Mouse (Mus musculus): Measurements from ENCODE around the gene Wdr17.

The Wdr17 gene

GRCm38 (mm10) chr8:54597386-54597785 lies 289.6 kb downstream of the Wdr17 start:
- DNase-seq (ENCODE audit: low spot score), result no peak

- no peak for DNase-seq (ENCODE audit: low spot score)
Observed at GRCm38 (mm10) chr8:54596940-54597339, 290.0 kb downstream of the Wdr17 start.

GRCm38 (mm10) chr8:54596051-54596450 lies 290.9 kb downstream of the Wdr17 start:
- DNase-seq (ENCODE audit: low spot score), result no peak

- DNase-seq (ENCODE audit: low spot score), result no peak
Observed at GRCm38 (mm10) chr8:54594634-54595033, 292.4 kb downstream of the Wdr17 start.

- DNase-seq (ENCODE audit: low spot score), result no peak
Observed at GRCm38 (mm10) chr8:54582886-54583285, 304.1 kb downstream of the Wdr17 start.

GRCm38 (mm10) chr8:54581436-54581835 lies 305.5 kb downstream of the Wdr17 start:
- no peak for DNase-seq (ENCODE audit: low spot score)
